Mouse (Mus musculus) hindbrain, postnatal 0 days (tissue): ENCODE measurements at regions not wholly inside any gene's neighbourhood (a gene's known extent, or its start where the extent isn't known, plus 50 kb on each side); places are given as distances from the start of the nearest gene placed in this dataset.

Source experiments
- ATAC-seq: fragments of 200-750 bp; cut with Nextera tagmentation; 2 replicates; pipeline ENCODE4 v1.8.0; 2017; ENCODE audit warnings: mild to moderate bottlenecking, moderate TSS enrichment, moderate library complexity
- DNase-seq: peaks from one replicate; pipeline ENCODE4 v3.0.0-alpha.2; 2015; ENCODE audit warnings: low spot score
- H3K27ac ChIP-seq: fragments of 300-500 bp; sonication (generic); 2 replicates; pipeline ENCODE4 v1.5.1; 2014; ENCODE audit warnings: mild to moderate bottlenecking
- H3K27me3 ChIP-seq: fragments of 300-500 bp; sonication (generic); 2 replicates; pipeline ENCODE4 v1.6.1; 2014; ENCODE audit warnings: low read length, mixed read lengths; ENCODE audit not compliant: insufficient read depth
- H3K36me3 ChIP-seq: fragments of 300-500 bp; sonication (generic); 2 replicates; pipeline ENCODE4 v1.6.1; 2014; ENCODE audit warnings: low read length, mixed read lengths; ENCODE audit not compliant: insufficient read depth
- H3K4me1 ChIP-seq: fragments of 300-500 bp; sonication (generic); 2 replicates; pipeline ENCODE4 v1.6.1; 2014; ENCODE audit warnings: antibody characterized with exemption, low read length, mixed read lengths; ENCODE audit not compliant: insufficient read depth
- H3K4me2 ChIP-seq: fragments of 300-500 bp; sonication (generic); 2 replicates; pipeline ENCODE4 v1.6.1; 2014; ENCODE audit warnings: low read depth, mild to moderate bottlenecking, low read length, moderate library complexity, mixed read lengths
- H3K4me3 ChIP-seq: fragments of 300-500 bp; sonication (generic); 2 replicates; pipeline ENCODE4 v1.5.1; 2014; ENCODE audit warnings: low read length
- H3K9ac ChIP-seq: fragments of 300-500 bp; sonication (generic); replicated peaks from 2 replicates; pipeline ENCODE4 v1.6.1; 2014; ENCODE audit warnings: mild to moderate bottlenecking, low read length, moderate library complexity, mixed read lengths
- H3K9me3 ChIP-seq: fragments of 300-500 bp; sonication (generic); 2 replicates; pipeline ENCODE4 v1.6.1; 2016; ENCODE audit warnings: low read length, mixed read lengths
- CTCF ChIP-seq: IDR thresholded peaks from 2 replicates; pipeline ENCODE4 v1.5.1; 2016; ENCODE audit warnings: antibody characterized with exemption, control low read depth, low read depth
- WGBS: fragments of 180-500 bp; shearing (Covaris S2); extraction: QIAGEN DNeasy Blood & Tissue Kit; methylation state at CpG from one replicate; pipeline ENCODE4 v1.1.7; 2014; 5-methylcytosine and 5-hydroxymethylcytosine counted together

GRCm38 (mm10) chr8:54330106-54330505 is 199.3 kb upstream of the Asb5 start:
- WGBS: 91% methylated on average over 1 of the region's 1 CpGs
- no peak for TF ChIP-seq CTCF

GRCm38 (mm10) chr8:54331883-54332282 is 197.5 kb upstream of the Asb5 start:
- Histone ChIP-seq H3K9ac (no peak overlapping the region), H3K4me2 (no peak overlapping the region), H3K9me3 (no peaks in the 10 kb centered on the region), H3K27ac (no peak overlapping the region), H3K27me3 (no peaks in the 10 kb centered on the region), H3K4me3 (no peak overlapping the region), H3K4me1 (no peaks in the 10 kb centered on the region), H3K36me3 (no peaks in the 10 kb centered on the region)
- ATAC-seq: no peak
- 54% methylated on average over 1 of the region's 1 CpGs for WGBS
- no peak for DNase-seq
- TF ChIP-seq CTCF: peak; percentile 31; the same call in 1 of the 2 replicates

More at GRCm38 (mm10) chr8:54330106-54330505, 199.3 kb upstream of the Asb5 start:
- no peaks in the 10 kb centered on the region for H3K4me1 ChIP-seq
- H3K27me3 ChIP-seq: no peaks in the 10 kb centered on the region
- H3K36me3 ChIP-seq: no peaks in the 10 kb centered on the region
- H3K9ac ChIP-seq: no peak overlapping the region
- H3K4me2 ChIP-seq: no peak overlapping the region
- no peak overlapping the region for H3K27ac ChIP-seq
- H3K4me3 ChIP-seq: no peak overlapping the region
- no peak for ATAC-seq
- H3K9me3 ChIP-seq: no peaks in the 10 kb centered on the region
- no peak for DNase-seq

- DNase-seq (no peak), ATAC-seq (no peak)
- no peak for TF ChIP-seq CTCF
- Histone ChIP-seq H3K4me1 (no peaks in the 10 kb centered on the region), H3K9me3 (no peaks in the 10 kb centered on the region), H3K4me3 (no peak overlapping the region), H3K36me3 (no peaks in the 10 kb centered on the region), H3K9ac (no peak overlapping the region), H3K4me2 (no peak overlapping the region), H3K27ac (no peak overlapping the region), H3K27me3 (no peaks in the 10 kb centered on the region)
- 87% methylated on average over 6 of the region's 6 CpGs for WGBS
Observed at GRCm38 (mm10) chr8:54351123-54351522, 178.3 kb upstream of the Asb5 start.

GRCm38 (mm10) chr8:54361716-54362115 is 167.7 kb upstream of the Asb5 start:
- ATAC-seq (no peak), DNase-seq (no peak)
- no peak overlapping the region for H3K9ac ChIP-seq
- no peaks in the 10 kb centered on the region for H3K4me1 ChIP-seq
- no peak overlapping the region for H3K27ac ChIP-seq
- H3K36me3 ChIP-seq: no peaks in the 10 kb centered on the region
- WGBS: 65% methylated on average over 3 of the region's 3 CpGs
- H3K27me3 ChIP-seq: no peaks in the 10 kb centered on the region
- H3K4me3 ChIP-seq: no peak overlapping the region
- no peaks in the 10 kb centered on the region for H3K9me3 ChIP-seq
- TF ChIP-seq CTCF: no peak
- no peak overlapping the region for H3K4me2 ChIP-seq

GRCm38 (mm10) chr8:54370501-54370900 is 158.9 kb upstream of the Asb5 start:
- TF ChIP-seq CTCF: no peak
- no peaks in the 10 kb centered on the region for H3K36me3 ChIP-seq
- WGBS: 90% methylated on average over 4 of the region's 4 CpGs

GRCm38 (mm10) chr8:54371073-54371472 is 158.3 kb upstream of the Asb5 start:
- H3K4me1 ChIP-seq: no peaks in the 10 kb centered on the region
- 20% methylated on average over 2 of the region's 2 CpGs for WGBS
- H3K27me3 ChIP-seq: no peaks in the 10 kb centered on the region
- no peaks in the 10 kb centered on the region for H3K9me3 ChIP-seq
- H3K4me2 ChIP-seq: no peak overlapping the region
- H3K4me3 ChIP-seq: no peak overlapping the region
- no peak overlapping the region for H3K9ac ChIP-seq
- ATAC-seq: no peak
- no peak overlapping the region for H3K27ac ChIP-seq
- H3K36me3 ChIP-seq: no peaks in the 10 kb centered on the region
- no peak for DNase-seq
- no peak for TF ChIP-seq CTCF

More at GRCm38 (mm10) chr8:54370501-54370900, 158.9 kb upstream of the Asb5 start:
- Histone ChIP-seq H3K9me3 (no peaks in the 10 kb centered on the region), H3K27me3 (no peaks in the 10 kb centered on the region), H3K9ac (no peak overlapping the region), H3K4me3 (no peak overlapping the region), H3K4me1 (no peaks in the 10 kb centered on the region), H3K4me2 (no peak overlapping the region), H3K27ac (no peak overlapping the region)
- DNase-seq: no peak
- no peak for ATAC-seq

GRCm38 (mm10) chr8:54372921-54373320 is 156.5 kb upstream of the Asb5 start:
- Histone ChIP-seq H3K9me3 (no peaks in the 10 kb centered on the region), H3K4me2 (no peak overlapping the region), H3K27me3 (no peaks in the 10 kb centered on the region), H3K4me1 (no peaks in the 10 kb centered on the region), H3K4me3 (no peak overlapping the region), H3K27ac (no peak overlapping the region), H3K9ac (no peak overlapping the region), H3K36me3 (no peaks in the 10 kb centered on the region)
- ATAC-seq: no peak
- no peak for DNase-seq
- 82% methylated on average over 1 of the region's 1 CpGs for WGBS
- TF ChIP-seq CTCF: no peak
